ENCODE assay signal across 17 mouse cellular contexts in genomic region chr2:20770171-20770570, GRCm38 (mm10).
"Had no signal": no experiment of that assay in that cellular context is flagged by ENCODE, and none has a peak within 500 bp of the region (broad histone marks: within the 10 kb centered on the region; RNA-seq: fewer than 3 reads in every experiment).

No protein-coding gene starts in this region.

- H3K4me1 ChIP-seq: lung, embryonic 15.5 days; megakaryocyte, embryonic 14.5 days; midbrain, embryonic 13.5 days; midbrain, embryonic 15.5 days; neural tube, embryonic 12.5 days; stomach, embryonic 15.5 days had no signal

- DNase-seq: liver, postnatal 0 days; lung, adult 2 months; lung, postnatal 14 days; lung, postnatal 36 days; right cerebral cortex, postnatal 14 days; thymus, adult 18-20 months; thymus, postnatal 14 days; thymus, postnatal 36 days had no signal

- H3K4me2 ChIP-seq: lung, embryonic 15.5 days; midbrain, embryonic 11.5 days; midbrain, embryonic 13.5 days; midbrain, embryonic 15.5 days; neural tube, embryonic 12.5 days; stomach, embryonic 15.5 days had no signal

- ATAC-seq: liver, postnatal 0 days; lung, postnatal 0 days; midbrain, embryonic 13.5 days; midbrain, embryonic 15.5 days had no signal

- H3K4me3 ChIP-seq: lung, embryonic 15.5 days; megakaryocyte, embryonic 14.5 days; midbrain, embryonic 13.5 days; midbrain, embryonic 15.5 days; neural tube, embryonic 12.5 days; stomach, embryonic 15.5 days had no signal

- H3K27ac ChIP-seq: lung, embryonic 15.5 days; macrophage; midbrain, embryonic 13.5 days; midbrain, embryonic 15.5 days; neural tube, embryonic 12.5 days; stomach, embryonic 15.5 days had no signal

- H3K9ac ChIP-seq: liver, postnatal 0 days; lung, embryonic 15.5 days; midbrain, embryonic 13.5 days; midbrain, embryonic 15.5 days; neural tube, embryonic 12.5 days; stomach, embryonic 15.5 days had no signal

- H3K36me3 ChIP-seq: midbrain, embryonic 13.5 days; midbrain, embryonic 15.5 days; neural tube, embryonic 12.5 days had no signal

- H3K9me3 ChIP-seq: lung, embryonic 15.5 days; midbrain, embryonic 13.5 days; midbrain, embryonic 15.5 days; neural tube, embryonic 12.5 days; stomach, embryonic 15.5 days had no signal

- H3K27me3 ChIP-seq: lung, embryonic 15.5 days; megakaryocyte, embryonic 14.5 days; midbrain, embryonic 13.5 days; midbrain, embryonic 15.5 days; neural tube, embryonic 12.5 days; stomach, embryonic 15.5 days had no signal
